Mouse (Mus musculus) spleen, postnatal 14 days (tissue): ENCODE results near the gene Prkn.

ENCODE experiments used
- DNase-seq, 2 experiments: peaks; one replicate each; pipeline ENCODE4 v3.0.0; 2021 to 2022; ENCODE audit warnings: low spot score in 2 of 2

Gene Prkn

GRCm38 (mm10) chr17:12039922-12040321 lies 1199.7 kb downstream of the Prkn start:
- no peak for DNase-seq

GRCm38 (mm10) chr17:12040546-12040945 lies 1200.4 kb downstream of the Prkn start:
- no peak for DNase-seq

- DNase-seq = no peak
Observed at GRCm38 (mm10) chr17:12041091-12041655, 1201.0 kb downstream of the Prkn start.

GRCm38 (mm10) chr17:12042561-12043256 lies 1202.5 kb downstream of the Prkn start:
- DNase-seq = no peak

- DNase-seq = no peak
Observed at GRCm38 (mm10) chr17:12044222-12044621, 1204.0 kb downstream of the Prkn start.

- DNase-seq = no peak
Observed at GRCm38 (mm10) chr17:12045861-12046273, 1205.7 kb downstream of the Prkn start.

GRCm38 (mm10) chr17:12047032-12047431 lies 1206.8 kb downstream of the Prkn start:
- no peak for DNase-seq

- no peak for DNase-seq
Observed at GRCm38 (mm10) chr17:12047523-12047922, 1207.3 kb downstream of the Prkn start.

- DNase-seq = no peak
Observed at GRCm38 (mm10) chr17:12048695-12049490, 1208.7 kb downstream of the Prkn start.

GRCm38 (mm10) chr17:12050261-12050660 lies 1210.1 kb downstream of the Prkn start:
- no peak for DNase-seq

GRCm38 (mm10) chr17:12051031-12051430 lies 1210.8 kb downstream of the Prkn start:
- no peak for DNase-seq

GRCm38 (mm10) chr17:12052651-12053050 lies 1212.5 kb downstream of the Prkn start:
- no peak for DNase-seq

- DNase-seq = no peak
Observed at GRCm38 (mm10) chr17:12059041-12059440, 1218.9 kb downstream of the Prkn start.

GRCm38 (mm10) chr17:12061381-12061780 lies 1221.2 kb downstream of the Prkn start:
- DNase-seq = no peak

GRCm38 (mm10) chr17:12062861-12063260 lies 1222.7 kb downstream of the Prkn start:
- no peak for DNase-seq

GRCm38 (mm10) chr17:12063533-12063932 lies 1223.3 kb downstream of the Prkn start:
- no peak for DNase-seq

- DNase-seq = no peak
Observed at GRCm38 (mm10) chr17:12066054-12066453, 1225.9 kb downstream of the Prkn start.

- no peak for DNase-seq
Observed at GRCm38 (mm10) chr17:12076816-12077215, 1236.6 kb downstream of the Prkn start.

GRCm38 (mm10) chr17:12080656-12081495 lies 1240.7 kb downstream of the Prkn start:
- DNase-seq = no peak

GRCm38 (mm10) chr17:12082201-12082600 lies 1242.0 kb downstream of the Prkn start:
- DNase-seq = no peak

- no peak for DNase-seq
Observed at GRCm38 (mm10) chr17:12090261-12090927, 1250.2 kb downstream of the Prkn start.
